In the genomic region with DNA sequence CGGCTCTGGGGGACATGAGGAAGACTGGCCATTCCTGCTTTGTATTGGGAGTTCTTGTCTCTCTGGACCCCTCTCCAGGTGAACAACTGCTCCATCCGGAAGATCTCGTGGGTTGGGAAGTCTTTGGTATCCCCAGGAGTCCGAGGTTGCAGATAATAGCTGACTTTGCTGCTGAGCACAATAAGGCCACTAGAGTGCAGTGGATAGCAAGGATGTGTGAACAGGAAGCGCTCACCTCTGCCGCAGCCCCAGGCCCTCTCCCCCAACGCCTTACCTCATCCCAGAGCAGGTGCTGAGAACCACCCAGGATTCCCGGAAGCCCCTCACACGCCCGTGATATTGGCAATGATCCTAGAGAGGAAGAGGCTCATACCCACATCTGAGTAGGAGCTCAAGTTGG, we compare ENCODE assay signal across 8 mouse cellular contexts. TPM values are rescaled to one million over a fixed set of nuclear protein-coding genes. Genes with fewer than 3 reads are reported as not detected.
DNase-seq lines count a peak whose midpoint lies in the region; ATAC-seq lines count a peak whose summit lies in the region.

No protein-coding gene starts in this region.

- no peak overlapping the region for H3K9ac ChIP-seq in heart, embryonic 12.5 days
- H3K9ac ChIP-seq in heart, embryonic 16.5 days (ENCODE audit: low read length), result no peak overlapping the region
- no peak overlapping the region for H3K9ac ChIP-seq in neural tube, embryonic 15.5 days (replicated peaks)

- ATAC-seq in heart, embryonic 12.5 days (ENCODE audit: insufficient number of reproducible peaks, low FRiP score), result peak; percentile 54; the same call in 1 of the 2 replicates
- ATAC-seq in activated CD4-positive, CD25-positive, alpha-beta regulatory T cell, adult 4 months, result peak; percentile 68
- no peak for ATAC-seq in heart, embryonic 16.5 days (replicated peaks; ENCODE audit: extremely low read depth, insufficient read depth, low FRiP score)
- ATAC-seq in neural tube, embryonic 15.5 days (ENCODE audit: low FRiP score), result peak; percentile 48; the same call in 1 of the 2 replicates

- H3K27ac ChIP-seq in heart, embryonic 12.5 days (ENCODE audit: poor library complexity, severe bottlenecking), result no peak overlapping the region
- H3K27ac ChIP-seq in heart, embryonic 16.5 days (ENCODE audit: low read length), result no peak overlapping the region
- no peak overlapping the region for H3K27ac ChIP-seq in neural tube, embryonic 15.5 days (replicated peaks)

- H3K4me3 ChIP-seq in heart, embryonic 12.5 days, result no peak overlapping the region
- no peak overlapping the region for H3K4me3 ChIP-seq in heart, embryonic 16.5 days (ENCODE audit: low read length)
- no peak overlapping the region for H3K4me3 ChIP-seq in neural tube, embryonic 15.5 days (replicated peaks)

- intact Hi-C loops in heart, postnatal 36 days (cut with DNase I), result loop anchor here (2.0 kb wide), 1 partner anchor 39 kb away; no protein-coding TSS in a partner anchor

- no peaks in the 10 kb centered on the region for H3K9me3 ChIP-seq in heart, embryonic 12.5 days (replicated peaks)
- H3K9me3 ChIP-seq in heart, embryonic 16.5 days (replicated peaks; ENCODE audit: control insufficient read depth, low read length), result no peaks in the 10 kb centered on the region
- H3K9me3 ChIP-seq in neural tube, embryonic 15.5 days (replicated peaks), result no peaks in the 10 kb centered on the region

- peaks cover 68% of the 10 kb centered on the region for H3K27me3 ChIP-seq in heart, embryonic 12.5 days (replicated peaks)
- peaks cover 38% of the 10 kb centered on the region for H3K27me3 ChIP-seq in heart, embryonic 16.5 days (ENCODE audit: control insufficient read depth, insufficient read depth, low read length)
- peaks cover 55% of the 10 kb centered on the region for H3K27me3 ChIP-seq in neural tube, embryonic 15.5 days (replicated peaks)

- WGBS in heart, embryonic 12.5 days, result 4% methylated on average over 10 of the region's 10 CpGs
- WGBS in heart, embryonic 16.5 days, result 3% methylated on average over 10 of the region's 10 CpGs
- 3% methylated on average over 10 of the region's 10 CpGs for WGBS in neural tube, embryonic 15.5 days

- H3K4me2 ChIP-seq in heart, embryonic 12.5 days, result peak overlapping the region; percentile 35
- peak overlapping the region; percentile 33 for H3K4me2 ChIP-seq in heart, embryonic 16.5 days (ENCODE audit: low read depth, low read length)
- H3K4me2 ChIP-seq in neural tube, embryonic 15.5 days, result peak overlapping the region; percentile 60

- peaks cover 55% of the 10 kb centered on the region for H3K4me1 ChIP-seq in heart, embryonic 12.5 days (replicated peaks)
- peaks cover 40% of the 10 kb centered on the region for H3K4me1 ChIP-seq in heart, embryonic 16.5 days (ENCODE audit: control insufficient read depth, insufficient read depth, low read length)
- H3K4me1 ChIP-seq in neural tube, embryonic 15.5 days, result peaks cover 36% of the 10 kb centered on the region

- DNase-seq in heart, postnatal 36 days, result no peak
- DNase-seq in liver, result peak; percentile 29
- no peak for DNase-seq in gastrocnemius, postnatal 25 days
- DNase-seq in right cerebral cortex, postnatal 25 days, result no peak

- no peaks in the 10 kb centered on the region for H3K36me3 ChIP-seq in heart, embryonic 12.5 days
- H3K36me3 ChIP-seq in heart, embryonic 16.5 days (ENCODE audit: control insufficient read depth, insufficient read depth), result no peaks in the 10 kb centered on the region
- H3K36me3 ChIP-seq in neural tube, embryonic 15.5 days, result no peaks in the 10 kb centered on the region

RNA-seq across cellular contexts. Expression of a gene that starts 7.4 kb away (rescaled TPM):
- polyA plus RNA-seq in heart, embryonic 12.5 days (2016; fragmentation: Nextera tagmentation; extraction: Ambion mirVana), result 9.8 and 12.0 TPM in 2 replicates
- 1 to 10 TPM; 1.7 to 2.2 TPM for total RNA-seq in heart, postnatal 36 days (2021)
- not detected for polyA plus RNA-seq in activated CD4-positive, CD25-positive, alpha-beta regulatory T cell, adult 4 months (2017; shearing (Covaris generic))
- 16.9 and 17.3 TPM in 2 replicates for polyA plus RNA-seq in heart, embryonic 16.5 days (2015; fragmentation: Nextera tagmentation; extraction: Ambion mirVana)
- polyA plus RNA-seq in neural tube, embryonic 15.5 days (2015; fragmentation: Nextera tagmentation; extraction: Ambion mirVana), result 2.0 and 2.9 TPM in 2 replicates
- total RNA-seq in gastrocnemius, postnatal 25 days (2021), result 1 to 10 TPM; 1.7 to 4.7 TPM

RNA-seq across cellular contexts. Expression of a gene that starts 13.3 kb away (rescaled TPM):
- 3.3 and 3.8 TPM in 2 replicates for polyA plus RNA-seq in heart, embryonic 12.5 days (2016; fragmentation: Nextera tagmentation; extraction: Ambion mirVana)
- 10 to 100 TPM in 1 of 2 experiments, 1 to 10 TPM in 1; 6.9 to 10.4 TPM for total RNA-seq in heart, postnatal 36 days (2021)
- not detected for polyA plus RNA-seq in activated CD4-positive, CD25-positive, alpha-beta regulatory T cell, adult 4 months (2017; shearing (Covaris generic))
- 1.8 and 3.0 TPM in 2 replicates for polyA plus RNA-seq in heart, embryonic 16.5 days (2015; fragmentation: Nextera tagmentation; extraction: Ambion mirVana)
- polyA plus RNA-seq in neural tube, embryonic 15.5 days (2015; fragmentation: Nextera tagmentation; extraction: Ambion mirVana), result 46.4 and 52.1 TPM in 2 replicates
- total RNA-seq in gastrocnemius, postnatal 25 days (2021), result 1 to 10 TPM; 1.8 to 3.2 TPM

RNA-seq across cellular contexts. Expression of a gene that starts 30.4 kb away (rescaled TPM):
- polyA plus RNA-seq in heart, embryonic 12.5 days (2016; fragmentation: Nextera tagmentation; extraction: Ambion mirVana), result 0.08 and 0.14 TPM in 2 replicates
- total RNA-seq in heart, postnatal 36 days (2021), result 1 to 10 TPM; 1.9 to 4.6 TPM
- not detected for polyA plus RNA-seq in activated CD4-positive, CD25-positive, alpha-beta regulatory T cell, adult 4 months (2017; shearing (Covaris generic))
- polyA plus RNA-seq in heart, embryonic 16.5 days (2015; fragmentation: Nextera tagmentation; extraction: Ambion mirVana), result 0.46 and 0.49 TPM in 2 replicates
- 0.23 and 0.36 TPM in 2 replicates for polyA plus RNA-seq in neural tube, embryonic 15.5 days (2015; fragmentation: Nextera tagmentation; extraction: Ambion mirVana)
- 1 to 10 TPM in 1 of 2 experiments, under 1 TPM in 1; 0.64 to 1.2 TPM for total RNA-seq in gastrocnemius, postnatal 25 days (2021)
